Mouse (Mus musculus): ENCODE data around the gene Smad3.

DNA sequence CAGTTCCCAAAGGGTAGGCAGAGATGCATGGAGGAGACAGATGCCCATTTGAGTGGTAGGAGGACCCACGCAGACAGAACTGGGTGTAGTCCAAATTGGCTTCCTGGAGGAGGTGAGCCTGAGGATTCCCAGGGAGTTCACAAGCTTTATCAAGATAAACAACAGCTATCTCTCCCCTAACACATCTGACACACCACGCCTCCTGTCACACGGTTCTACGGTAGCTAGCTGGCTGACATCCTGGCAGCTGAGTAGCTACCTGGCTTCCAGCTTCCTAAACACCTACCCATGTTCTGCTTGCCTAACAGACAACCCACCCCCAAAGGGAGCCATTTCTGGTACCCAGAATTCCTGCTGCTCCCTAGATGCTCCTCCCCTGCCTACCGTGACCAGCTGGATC, 47.9 kb downstream of the Smad3 start:
- TF ChIP-seq CTCF (IDR thresholded peaks at IDR 0.05; ENCODE audit: insufficient read depth, low read depth, low read length) (no peak), POLR2A (IDR thresholded peaks at IDR 0.05; ENCODE audit: insufficient read depth, low read depth, low read length) (no peak)
